In genomic region chr13:103029377-103029776, GRCm38 (mm10) we compare ENCODE assay signal across 22 mouse cellular contexts.
DNase-seq lines count a peak whose midpoint lies in the region; ATAC-seq and TF ChIP-seq lines count a peak whose summit lies in the region.
"Had no signal": no experiment of that assay in that cellular context is flagged by ENCODE, and none has a peak within 500 bp of the region (broad histone marks: within the 10 kb centered on the region; RNA-seq: fewer than 3 reads in every experiment).

No protein-coding gene starts in this region.

- no peak for TF ChIP-seq EP300 in liver, postnatal 0 days (IDR thresholded peaks at IDR 0.05; ENCODE audit: low read depth)
- no peak for TF ChIP-seq EP300 in stomach, postnatal 0 days (optimal IDR thresholded peaks at IDR 0.05)

- H3K9ac ChIP-seq in liver, postnatal 0 days (replicated peaks) = no peak overlapping the region
- H3K9ac ChIP-seq in stomach, postnatal 0 days (ENCODE audit: low read length) = no peak overlapping the region
- H3K9ac ChIP-seq: embryonic facial prominence, embryonic 13.5 days; hindbrain, embryonic 15.5 days; lung, embryonic 15.5 days had no signal

- no peaks in the 10 kb centered on the region for H3K9me3 ChIP-seq in liver, postnatal 0 days (ENCODE audit: low read length)
- no peaks in the 10 kb centered on the region for H3K9me3 ChIP-seq in stomach, postnatal 0 days (ENCODE audit: control insufficient read depth, low read length)
- H3K9me3 ChIP-seq: embryonic facial prominence, embryonic 13.5 days; hindbrain, embryonic 15.5 days; lung, embryonic 15.5 days had no signal

- H3K4me2 ChIP-seq in liver, postnatal 0 days (ENCODE audit: low read depth, low read length) = no peak overlapping the region
- no peak overlapping the region for H3K4me2 ChIP-seq in stomach, postnatal 0 days (replicated peaks; ENCODE audit: low read depth)
- H3K4me2 ChIP-seq: embryonic facial prominence, embryonic 13.5 days; heart, embryonic 11.5 days; hindbrain, embryonic 15.5 days; lung, embryonic 15.5 days had no signal

- WGBS in liver, postnatal 0 days (ENCODE audit: insufficient replicate concordance) = 79% methylated on average over 5 of the region's 5 CpGs
- 85% methylated on average over 5 of the region's 5 CpGs for WGBS in stomach, postnatal 0 days

- no peak for ATAC-seq in liver, postnatal 0 days
- ATAC-seq in stomach, postnatal 0 days (ENCODE audit: low FRiP score, low TSS enrichment) = no peak
- ATAC-seq: forebrain, embryonic 14.5 days had no signal

- no peak overlapping the region for H3K27ac ChIP-seq in liver, postnatal 0 days (ENCODE audit: low read depth)
- H3K27ac ChIP-seq in stomach, postnatal 0 days (replicated peaks) = no peak overlapping the region
- H3K27ac ChIP-seq: embryonic facial prominence, embryonic 13.5 days; hindbrain, embryonic 15.5 days; lung, embryonic 15.5 days had no signal

- peak; percentile 61 for DNase-seq in heart, adult 11 months
- no peak for DNase-seq in heart, postnatal 4 days
- DNase-seq in liver, postnatal 0 days = no peak
- DNase-seq in liver (no peak), R1 (ENCODE audit: low read depth, low spot score) (peak; percentile 15)
- DNase-seq in stomach, postnatal 0 days (ENCODE audit: low spot score) = no peak
- no peak for DNase-seq in retina, embryonic 14.5 days (ENCODE audit: low spot score)
- DNase-seq in kidney, adult 11 months = no peak
- DNase-seq: adrenal gland, postnatal 10 days; cerebellum, adult 11 months; cerebellum, postnatal 10 days; gastrocnemius, postnatal 25 days; kidney, adult 18-20 months; kidney, postnatal 10 days; lung, postnatal 4 days; right cerebral cortex, postnatal 4 days; thymus, postnatal 36 days had no signal

- no peaks in the 10 kb centered on the region for H3K36me3 ChIP-seq in liver, postnatal 0 days (replicated peaks; ENCODE audit: insufficient read depth, low read length)
- no peaks in the 10 kb centered on the region for H3K36me3 ChIP-seq in stomach, postnatal 0 days (ENCODE audit: control insufficient read depth, insufficient read depth, low read length)
- H3K36me3 ChIP-seq: embryonic facial prominence, embryonic 13.5 days; hindbrain, embryonic 15.5 days; lung, embryonic 15.5 days had no signal

- H3K4me3 ChIP-seq in liver, postnatal 0 days (ENCODE audit: low read depth, low read length) = no peak overlapping the region
- H3K4me3 ChIP-seq in stomach, postnatal 0 days (ENCODE audit: low read depth, low read length) = no peak overlapping the region
- H3K4me3 ChIP-seq: embryonic facial prominence, embryonic 13.5 days; hindbrain, embryonic 15.5 days; lung, embryonic 15.5 days had no signal

- 0 out of 2 replicates have a peak, but pooled peaks have one; percentile 5 for TF ChIP-seq CTCF in liver, postnatal 0 days (IDR thresholded peaks at IDR 0.05; ENCODE audit: low read depth)
- peak; percentile 32; the same call in 1 of the 2 replicates for TF ChIP-seq CTCF in stomach, postnatal 0 days (IDR thresholded peaks at IDR 0.05; ENCODE audit: low read depth)

- H3K4me1 ChIP-seq in liver, postnatal 0 days (ENCODE audit: insufficient read depth) = no peaks in the 10 kb centered on the region
- no peaks in the 10 kb centered on the region for H3K4me1 ChIP-seq in stomach, postnatal 0 days (replicated peaks; ENCODE audit: control insufficient read depth, insufficient read depth)

- no peaks in the 10 kb centered on the region for H3K27me3 ChIP-seq in liver, postnatal 0 days (ENCODE audit: insufficient read depth, low read length)
- no peaks in the 10 kb centered on the region for H3K27me3 ChIP-seq in stomach, postnatal 0 days (ENCODE audit: control insufficient read depth, insufficient read depth, low read length)
- H3K27me3 ChIP-seq: hindbrain, embryonic 15.5 days; lung, embryonic 15.5 days had no signal

Comparison
In these comparisons a context has a peak if more than half of its experiments do, and no peak if none do; other contexts are left out.
1. DNase-seq: peak in heart, adult 11 months (single experiment) and R1 (single experiment); none in heart, postnatal 4 days (single experiment), liver, postnatal 0 days (single experiment), liver (single experiment), stomach, postnatal 0 days (single experiment), retina, embryonic 14.5 days (single experiment) and kidney, adult 11 months (single experiment).